Mouse (Mus musculus) C2C12 (cell line): Measurements from ENCODE around the gene Osm.
A peak's percentile ranks its signal among the peaks of the same experiment; 100 is the strongest.

Source experiments
- CEBPB ChIP-seq: IDR thresholded peaks from one replicate; pipeline ENCODE4 v1.6.1; 2011; ENCODE audit warnings: low read depth, mild to moderate bottlenecking, control low read depth, moderate library complexity
- CTCF ChIP-seq: IDR thresholded peaks from one replicate; pipeline ENCODE4 v1.5.1; 2011; ENCODE audit not compliant: control insufficient read depth, insufficient read depth, insufficient read length
- MAX ChIP-seq: IDR thresholded peaks from one replicate; pipeline ENCODE4 v1.6.1; 2011; ENCODE audit warnings: mild to moderate bottlenecking, control low read depth
- MYOD1 ChIP-seq: IDR thresholded peaks from one replicate; pipeline ENCODE4 v1.6.1; 2011; ENCODE audit warnings: low read depth; ENCODE audit not compliant: control insufficient read depth, insufficient read length
- MYOG ChIP-seq: IDR thresholded peaks from one replicate; pipeline ENCODE4 v1.6.1; 2011; ENCODE audit not compliant: control insufficient read depth, insufficient read length; ENCODE audit errors: extremely low read depth
- USF1 ChIP-seq: IDR thresholded peaks from one replicate; pipeline ENCODE4 v1.6.1; 2011; ENCODE audit warnings: low read depth, mild to moderate bottlenecking, control low read depth, moderate library complexity

DNA sequence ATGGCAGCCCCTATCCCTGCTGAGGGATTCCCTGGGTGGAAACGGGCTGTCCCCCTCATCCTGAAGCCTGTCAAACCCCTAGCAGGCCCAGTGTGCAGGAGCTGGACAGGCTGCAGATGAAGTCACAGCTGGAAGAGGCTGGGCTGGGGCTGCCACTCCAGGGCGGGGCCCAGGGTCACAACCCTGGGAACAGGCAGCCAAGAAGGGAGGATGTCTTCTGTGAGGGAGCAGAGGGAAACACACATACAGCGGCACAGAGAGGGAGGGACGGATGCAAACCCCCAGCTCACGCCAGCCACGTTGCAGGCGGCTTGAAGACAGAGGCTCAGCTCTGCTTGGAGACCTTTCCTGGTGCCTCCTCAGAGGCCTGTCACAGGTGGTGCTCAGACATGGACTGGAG is 27.8 kb downstream of the Osm start:
- no peak for TF ChIP-seq CTCF
- no peak for TF ChIP-seq CEBPB
- no peak for TF ChIP-seq MYOD1
- TF ChIP-seq MYOG: no peak
- TF ChIP-seq MAX: peak; percentile 52
- TF ChIP-seq USF1: no peak
